Mouse (Mus musculus) lung, embryonic 16.5 days (tissue): Measurements from ENCODE around the gene Btbd9. TPM values are rescaled to one million over a fixed set of nuclear protein-coding genes. Genes with fewer than 3 reads are reported as not detected.

Experiments used
- ATAC-seq: fragments of 200-750 bp; cut with Nextera tagmentation; 2 replicates; pipeline ENCODE4 v1.8.0; 2017; ENCODE audit warnings: low read depth, mild to moderate bottlenecking, moderate library complexity
- H3K27ac ChIP-seq: fragments of 300-500 bp; sonication (generic); 2 replicates; pipeline ENCODE4 v1.5.1; 2014; ENCODE audit warnings: mild to moderate bottlenecking, control low read depth, low read length
- H3K27me3 ChIP-seq: fragments of 300-500 bp; sonication (generic); 2 replicates; pipeline ENCODE4 v1.6.1; 2014; ENCODE audit warnings: low read depth, low read length, mixed read lengths; ENCODE audit not compliant: control insufficient read depth, insufficient read depth
- H3K36me3 ChIP-seq: fragments of 300-500 bp; sonication (generic); 2 replicates; pipeline ENCODE4 v1.6.1; 2014; ENCODE audit warnings: low read length; ENCODE audit not compliant: control insufficient read depth, insufficient read depth
- H3K4me1 ChIP-seq: fragments of 300-500 bp; sonication (generic); replicated peaks from 2 replicates; pipeline ENCODE4 v1.6.1; 2014; ENCODE audit warnings: low read length, mixed read lengths; ENCODE audit not compliant: control insufficient read depth, insufficient read depth
- H3K4me2 ChIP-seq: fragments of 300-500 bp; sonication (generic); 2 replicates; pipeline ENCODE4 v1.6.1; 2014; ENCODE audit warnings: low read depth, low read length, control low read depth
- H3K4me3 ChIP-seq: fragments of 300-500 bp; sonication (generic); 2 replicates; pipeline ENCODE4 v1.5.1; 2014; ENCODE audit warnings: mild to moderate bottlenecking, low read length, control low read depth
- H3K9ac ChIP-seq: fragments of 300-500 bp; sonication (generic); 2 replicates; pipeline ENCODE4 v1.6.1; 2014; ENCODE audit warnings: low read length, control low read depth
- H3K9me3 ChIP-seq: fragments of 300-500 bp; sonication (generic); 2 replicates; pipeline ENCODE4 v1.6.1; 2016; ENCODE audit warnings: low read length; ENCODE audit not compliant: control insufficient read depth
- WGBS: fragments of 180-500 bp; shearing (Covaris S2); extraction: QIAGEN DNeasy Blood & Tissue Kit; methylation state at CpG from one replicate; pipeline ENCODE4 v1.1.7; 2014; 5-methylcytosine and 5-hydroxymethylcytosine counted together
- polyA plus RNA-seq: library from polyadenylated mRNA; unstranded; fragments of >200 nt; fragmentation: Nextera tagmentation; extraction: Ambion mirVana; gene quantifications from 2 replicates; pipeline ENCODE4 v1.2.1, GENCODE M21; 2015

The Btbd9 gene
- polyA plus RNA-seq, 1 experiment from 2014 or later = 55.8 TPM

- no peak overlapping the region for H3K4me3 ChIP-seq
- H3K9ac ChIP-seq = no peak overlapping the region
- peak; percentile 45; the same call in 1 of the 2 replicates for ATAC-seq
- peaks cover 9% of the 10 kb centered on the region for H3K36me3 ChIP-seq
- no peak overlapping the region for H3K4me2 ChIP-seq
- WGBS = 57% methylated on average over 12 of the region's 12 CpGs
- no peaks in the 10 kb centered on the region; the same call in 1 of the 2 replicates for H3K4me1 ChIP-seq
- no peaks in the 10 kb centered on the region for H3K27me3 ChIP-seq
- H3K27ac ChIP-seq = 0 out of 2 replicates have a peak overlapping the region, but pooled peaks have one; percentile 42
- H3K9me3 ChIP-seq = no peaks in the 10 kb centered on the region
These were observed 363.6 kb downstream of the Btbd9 start for GRCm38 (mm10) chr17:30212647-30213046.

GRCm38 (mm10) chr17:30210936-30211335 is 365.4 kb downstream of the Btbd9 start:
- Histone ChIP-seq H3K4me2 (no peak overlapping the region), H3K4me3 (no peak overlapping the region), H3K36me3 (peaks cover 9% of the 10 kb centered on the region), H3K4me1 (no peaks in the 10 kb centered on the region; the same call in 1 of the 2 replicates), H3K27me3 (no peaks in the 10 kb centered on the region), H3K9me3 (no peaks in the 10 kb centered on the region), H3K9ac (no peak overlapping the region), H3K27ac (no peak overlapping the region)
- no peak for ATAC-seq
- WGBS = 92% methylated on average over 6 of the region's 6 CpGs

GRCm38 (mm10) chr17:30210262-30210661 is 366.0 kb downstream of the Btbd9 start:
- no peaks in the 10 kb centered on the region for H3K27me3 ChIP-seq
- no peaks in the 10 kb centered on the region for H3K9me3 ChIP-seq
- H3K9ac ChIP-seq = no peak overlapping the region
- no peak overlapping the region for H3K4me2 ChIP-seq
- ATAC-seq = no peak
- WGBS = 87% methylated on average over 8 of the region's 8 CpGs
- no peaks in the 10 kb centered on the region; the same call in 1 of the 2 replicates for H3K4me1 ChIP-seq
- no peak overlapping the region for H3K27ac ChIP-seq
- H3K36me3 ChIP-seq = peaks cover 9% of the 10 kb centered on the region
- H3K4me3 ChIP-seq = no peak overlapping the region

- Histone ChIP-seq H3K9me3 (no peaks in the 10 kb centered on the region), H3K9ac (no peak overlapping the region), H3K4me3 (no peak overlapping the region), H3K27ac (no peak overlapping the region), H3K4me1 (peaks cover 10% of the 10 kb centered on the region; the same call in 1 of the 2 replicates), H3K4me2 (no peak overlapping the region), H3K27me3 (no peaks in the 10 kb centered on the region), H3K36me3 (peaks cover 9% of the 10 kb centered on the region)
- ATAC-seq = no peak
- WGBS = 88% methylated on average over 17 of the region's 17 CpGs
These were observed 371.0 kb downstream of the Btbd9 start for GRCm38 (mm10) chr17:30205062-30205825.

GRCm38 (mm10) chr17:30200283-30200682 is 376.0 kb downstream of the Btbd9 start:
- Histone ChIP-seq H3K4me3 (no peak overlapping the region), H3K9me3 (no peaks in the 10 kb centered on the region), H3K4me2 (no peak overlapping the region), H3K9ac (no peak overlapping the region), H3K4me1 (peaks cover 44% of the 10 kb centered on the region), H3K27ac (no peak overlapping the region), H3K36me3 (no peaks in the 10 kb centered on the region), H3K27me3 (no peaks in the 10 kb centered on the region)
- 44% methylated on average over 4 of the region's 4 CpGs for WGBS
- no peak for ATAC-seq

- no peak for ATAC-seq
- no peak overlapping the region for H3K4me2 ChIP-seq
- no peaks in the 10 kb centered on the region for H3K9me3 ChIP-seq
- H3K9ac ChIP-seq = no peak overlapping the region
- H3K27me3 ChIP-seq = no peaks in the 10 kb centered on the region
- WGBS = 37% methylated on average over 13 of the region's 13 CpGs
- H3K4me3 ChIP-seq = no peak overlapping the region
- H3K4me1 ChIP-seq = peaks cover 47% of the 10 kb centered on the region
- peak overlapping the region; percentile 58; the same call in 1 of the 2 replicates for H3K27ac ChIP-seq
- no peaks in the 10 kb centered on the region for H3K36me3 ChIP-seq
These were observed 376.7 kb downstream of the Btbd9 start for GRCm38 (mm10) chr17:30199374-30200247.

GRCm38 (mm10) chr17:30198422-30198821 is 377.9 kb downstream of the Btbd9 start:
- H3K9ac ChIP-seq = no peak overlapping the region
- no peaks in the 10 kb centered on the region for H3K27me3 ChIP-seq
- H3K27ac ChIP-seq = no peak overlapping the region
- 49% methylated on average over 10 of the region's 10 CpGs for WGBS
- H3K4me1 ChIP-seq = peaks cover 47% of the 10 kb centered on the region
- H3K9me3 ChIP-seq = no peaks in the 10 kb centered on the region
- no peak overlapping the region for H3K4me2 ChIP-seq
- H3K36me3 ChIP-seq = no peaks in the 10 kb centered on the region
- ATAC-seq = no peak; the same call in 1 of the 2 replicates
- no peak overlapping the region for H3K4me3 ChIP-seq

GRCm38 (mm10) chr17:30197280-30198030 is 378.8 kb downstream of the Btbd9 start:
- no peak overlapping the region for H3K9ac ChIP-seq
- no peaks in the 10 kb centered on the region for H3K36me3 ChIP-seq
- H3K27me3 ChIP-seq = no peaks in the 10 kb centered on the region
- peak overlapping the region; percentile 36; the same call in 1 of the 2 replicates for H3K27ac ChIP-seq
- 56% methylated on average over 12 of the region's 12 CpGs for WGBS
- no peak overlapping the region for H3K4me2 ChIP-seq
- no peak overlapping the region for H3K4me3 ChIP-seq
- no peaks in the 10 kb centered on the region for H3K9me3 ChIP-seq
- ATAC-seq = no peak
- H3K4me1 ChIP-seq = peaks cover 47% of the 10 kb centered on the region
